Mouse (Mus musculus) telencephalon, adult 2 months (tissue): ENCODE measurements around the gene Mief2.

ENCODE experiments used
- DNase-seq: peaks from one replicate; pipeline ENCODE4 v3.0.0-alpha.2; 2011; ENCODE audit warnings: low read depth, low spot score

Mief2 gene

DNA sequence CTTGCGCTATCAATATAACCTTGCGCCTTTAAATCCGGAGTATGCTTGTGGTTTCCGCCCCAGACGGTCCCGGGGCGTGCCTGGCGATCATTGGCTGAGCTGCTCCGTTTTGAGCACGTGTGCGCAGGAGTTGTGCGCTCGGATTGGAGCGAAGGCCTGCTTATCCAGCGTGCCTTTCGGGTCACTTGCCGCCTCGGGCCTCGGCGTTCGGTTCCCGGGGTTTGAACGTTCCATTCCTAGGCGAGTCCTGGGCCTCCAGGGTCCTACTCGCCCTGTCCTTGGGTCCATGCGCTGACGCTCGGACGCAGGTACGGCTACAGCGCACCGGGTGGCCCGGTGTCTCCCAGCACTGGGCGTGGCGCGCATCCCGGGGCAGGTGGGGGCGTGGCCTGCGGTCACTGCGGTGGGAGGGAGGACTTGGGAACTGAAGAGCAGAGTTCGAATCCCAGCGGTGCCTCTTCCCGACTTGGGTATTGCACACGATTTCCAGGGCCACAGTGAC is at the start of gene Mief2:
Gene Mief2 (plus strand): TSS at position 139 of the 502 bp plus-strand sequence.
- peak; percentile 97 for DNase-seq

DNA sequence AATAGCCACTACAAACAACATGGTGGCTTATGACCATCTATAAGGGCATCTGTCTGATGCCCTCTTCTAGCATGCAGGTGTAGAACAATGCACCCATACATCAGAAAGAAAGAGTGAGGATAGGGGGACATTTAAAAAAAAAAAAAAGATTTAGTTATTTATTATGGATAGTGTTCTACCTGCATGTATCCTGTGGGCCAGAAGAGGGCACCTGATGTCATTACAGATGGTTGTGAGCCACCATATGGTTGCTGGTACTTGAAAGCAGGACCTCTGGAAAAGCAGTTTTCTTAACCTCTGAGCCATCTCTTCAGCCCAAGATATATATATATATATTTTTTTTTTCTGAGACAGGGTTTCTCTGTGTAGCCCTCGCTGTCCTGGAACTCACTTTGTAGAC is 32.0 kb upstream of the Mief2 start:
- DNase-seq, result no peak

- DNase-seq, result no peak
These were observed 30.6 kb upstream of the Mief2 start for GRCm38 (mm10) chr11:60697561-60697960.

DNA sequence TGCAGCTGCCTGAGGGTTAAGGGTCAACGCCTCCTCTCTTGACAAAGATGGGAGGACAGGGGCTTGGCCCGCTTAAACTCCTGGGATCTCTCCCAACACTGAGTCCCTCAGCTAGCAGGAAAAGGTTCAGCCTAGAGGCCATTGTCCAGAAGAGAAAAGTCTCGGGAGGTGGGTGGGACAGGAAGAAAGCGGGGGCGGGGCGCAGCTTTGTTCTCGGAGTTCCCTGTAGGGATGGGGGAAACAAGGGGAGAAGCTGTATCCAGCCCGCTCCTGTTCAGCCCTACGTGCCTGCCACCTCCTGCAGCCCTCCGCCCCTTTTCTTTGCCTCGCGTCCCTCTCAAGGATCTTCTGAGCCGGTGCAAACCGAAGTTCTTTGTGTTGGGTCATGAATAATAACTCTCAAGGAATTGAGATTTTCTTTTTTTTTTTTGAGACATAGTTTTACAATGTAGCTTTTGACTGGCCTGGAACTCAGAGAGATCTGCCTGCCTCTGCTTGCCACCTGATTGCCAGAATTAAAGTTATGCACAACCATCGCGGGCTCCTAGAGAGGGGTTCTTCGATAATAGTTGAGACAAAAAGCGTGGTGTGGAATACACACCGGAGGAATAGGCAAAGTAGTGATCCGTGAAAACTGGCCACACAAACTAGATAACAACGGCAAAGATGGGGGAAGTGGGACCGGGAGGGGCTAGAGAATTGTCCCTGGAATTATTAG is 29.2 kb upstream of the Mief2 start:
- no peak for DNase-seq

DNA sequence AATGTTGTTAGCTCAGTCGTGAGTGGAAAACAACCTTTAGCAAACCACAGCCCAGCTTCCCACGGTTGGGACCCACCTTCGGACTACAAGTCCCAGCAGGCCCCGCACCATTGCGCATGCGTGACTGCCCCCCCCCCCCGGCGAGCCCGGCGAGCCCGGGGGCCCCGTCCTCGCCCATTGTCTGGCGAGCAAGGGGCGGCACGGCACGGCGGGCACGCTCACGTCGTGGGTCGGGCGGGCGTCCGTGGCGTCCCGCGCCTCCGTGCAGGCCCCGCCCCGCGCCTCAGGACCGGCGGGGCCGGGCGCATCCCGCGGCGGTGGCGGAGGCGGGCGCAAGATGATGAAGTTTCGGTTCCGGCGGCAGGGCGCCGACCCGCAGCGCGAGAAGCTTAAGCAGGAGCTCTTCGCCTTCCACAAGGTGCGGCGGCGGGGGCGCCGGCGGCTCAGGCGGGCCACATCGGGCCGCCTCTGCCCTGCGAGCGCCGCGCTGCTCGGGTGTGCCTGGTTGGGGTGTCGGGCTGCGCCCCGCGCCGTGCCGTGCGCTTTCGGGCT is 28.6 kb upstream of the Mief2 start, which contains the start of gene Llgl1:
Gene Llgl1 (plus strand): TSS at position 200 of the 552 bp plus-strand sequence.
- peak; percentile 83 for DNase-seq

DNA sequence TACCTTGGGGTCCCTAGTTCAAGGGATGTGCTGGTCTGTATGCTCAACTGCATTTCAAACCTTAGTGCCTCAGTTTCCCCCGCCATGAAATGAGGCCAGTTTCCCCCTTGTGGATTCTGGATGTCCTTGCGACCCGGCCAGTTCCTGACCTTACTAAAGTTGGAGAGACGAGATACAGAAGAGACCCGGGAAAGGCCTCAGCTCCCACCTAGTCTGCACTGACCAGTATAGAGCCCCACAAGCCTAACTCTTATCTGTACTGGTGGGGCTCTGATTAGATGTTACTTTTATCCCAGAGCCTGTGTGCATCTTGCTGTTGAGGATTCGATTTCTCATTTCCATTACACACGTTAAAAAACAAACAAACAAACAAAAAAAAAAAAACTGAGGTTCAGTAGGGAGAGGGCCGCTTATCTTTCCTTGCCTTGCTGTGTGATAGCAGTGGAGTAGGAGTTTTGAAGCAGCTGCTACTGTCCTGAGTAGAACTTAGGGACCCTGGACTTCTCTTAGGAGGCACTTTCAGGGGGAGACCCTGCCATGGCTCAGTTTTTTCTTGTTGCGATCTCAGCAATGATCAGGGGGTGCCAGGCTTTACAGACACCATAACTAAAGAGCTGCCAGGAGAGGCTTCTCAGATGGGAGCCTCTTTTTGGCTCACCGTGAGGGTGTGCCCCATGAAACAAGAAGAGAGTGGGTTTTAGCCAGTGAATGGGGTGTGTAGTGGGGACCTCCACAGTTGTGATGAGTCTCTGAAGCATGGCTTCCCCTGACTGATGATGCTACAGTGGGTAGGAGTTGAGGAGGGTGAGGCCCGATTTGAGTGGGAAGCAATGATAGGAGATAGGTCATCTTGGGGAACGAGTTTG is 27.6 kb upstream of the Mief2 start:
- DNase-seq, result no peak

DNA sequence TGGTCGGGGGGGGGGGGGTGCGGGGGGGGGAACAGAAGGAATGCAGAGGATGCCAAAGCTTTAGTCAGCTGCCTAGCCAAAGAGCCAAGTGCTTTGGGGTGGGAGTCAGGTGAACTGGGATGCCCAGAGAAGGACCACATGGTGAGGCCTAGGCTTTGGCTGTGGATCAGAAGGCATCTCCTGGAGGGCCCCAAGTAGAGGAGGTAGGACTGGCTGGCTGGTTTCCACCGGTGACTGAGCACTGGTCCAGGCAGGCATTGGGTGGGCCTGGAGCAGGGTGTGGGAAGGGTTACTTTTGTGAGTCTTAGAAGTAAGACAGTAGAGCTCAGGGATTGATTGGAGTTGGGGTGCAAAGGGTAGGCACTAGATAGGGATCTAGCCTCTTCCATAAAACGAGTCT is 26.6 kb upstream of the Mief2 start:
- no peak for DNase-seq

DNA sequence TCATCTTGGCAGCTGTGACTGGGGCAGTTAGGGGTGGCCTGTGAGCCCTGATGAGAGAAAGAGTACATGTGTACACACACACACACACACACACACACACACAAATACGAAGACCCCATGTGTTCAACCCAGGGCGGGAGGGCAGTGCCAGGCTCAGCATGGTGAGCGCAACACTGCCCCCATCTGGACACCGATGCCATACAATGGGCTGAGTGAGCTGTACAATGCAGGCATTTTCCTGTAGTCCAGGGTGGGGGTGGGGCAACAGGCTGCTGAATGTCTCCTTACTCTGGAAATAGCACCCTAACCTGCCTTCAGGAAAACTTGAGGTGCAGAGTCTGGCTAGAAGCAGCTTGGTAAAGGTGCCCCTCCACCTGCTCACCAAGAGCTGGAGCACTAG is 25.1 kb upstream of the Mief2 start:
- DNase-seq, result peak; percentile 50

DNA sequence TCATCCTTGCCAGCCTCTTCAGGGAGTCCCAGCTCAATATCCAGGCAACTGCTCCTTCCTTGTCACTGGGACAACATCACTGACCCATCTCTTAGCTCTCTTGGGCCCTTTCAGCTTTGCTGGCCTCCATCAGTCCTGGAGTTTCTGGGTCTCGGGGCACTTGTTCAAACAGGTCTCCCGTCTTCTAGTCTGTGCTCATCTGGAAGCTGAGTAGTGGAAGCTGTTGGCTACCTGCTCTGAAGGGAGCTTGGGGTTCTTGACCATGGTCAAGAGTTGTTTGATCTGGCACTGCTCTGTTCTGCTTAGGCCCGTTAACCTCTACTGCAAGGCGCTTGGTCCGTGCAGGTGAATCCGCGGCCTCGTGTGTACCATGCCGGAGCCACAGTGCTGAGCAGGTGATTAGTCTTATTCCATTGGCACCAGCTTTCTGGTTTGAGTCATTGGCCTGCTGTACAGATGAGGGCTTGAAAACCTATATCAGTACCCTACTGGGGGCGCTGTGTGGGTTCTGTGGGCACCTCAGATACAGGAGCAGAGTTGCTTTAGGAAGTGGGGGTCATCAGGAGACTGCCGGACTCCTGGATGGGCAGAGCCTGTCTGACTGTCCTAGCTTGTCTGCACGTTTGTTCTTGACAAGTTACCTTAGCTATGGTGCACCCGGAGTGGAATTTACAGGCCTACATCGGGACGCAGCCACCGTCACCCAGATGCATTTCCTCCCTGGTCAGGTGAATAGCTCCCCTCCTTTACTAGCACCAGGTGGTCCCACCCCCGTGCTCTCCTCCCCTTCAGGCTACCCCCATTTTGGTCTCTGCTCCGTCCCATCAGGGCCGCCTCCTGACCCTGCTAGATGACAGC is 23.9 kb upstream of the Mief2 start:
- no peak for DNase-seq

DNA sequence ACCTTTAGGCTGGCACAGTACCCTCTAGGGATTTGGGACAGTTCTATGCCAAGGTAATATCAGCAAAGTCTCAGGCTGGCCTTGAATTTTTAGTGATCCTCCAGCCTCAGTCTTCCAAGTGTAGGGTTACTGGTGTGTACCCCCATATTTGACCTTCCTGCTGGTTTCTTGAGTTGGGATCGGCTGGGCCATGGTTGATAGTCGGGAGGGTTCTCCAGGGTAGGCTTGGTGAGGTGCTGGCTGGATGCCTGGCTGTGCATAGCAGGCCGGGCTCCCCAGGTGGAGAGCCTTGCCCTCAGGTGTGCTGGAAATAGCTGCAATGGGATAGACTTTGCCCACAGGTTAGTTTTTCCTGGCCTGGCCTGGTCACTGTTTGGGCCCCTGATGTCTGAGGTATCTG is 22.9 kb upstream of the Mief2 start:
- DNase-seq, result no peak

- DNase-seq, result no peak
These were observed 22.1 kb upstream of the Mief2 start for GRCm38 (mm10) chr11:60706076-60706475.

DNA sequence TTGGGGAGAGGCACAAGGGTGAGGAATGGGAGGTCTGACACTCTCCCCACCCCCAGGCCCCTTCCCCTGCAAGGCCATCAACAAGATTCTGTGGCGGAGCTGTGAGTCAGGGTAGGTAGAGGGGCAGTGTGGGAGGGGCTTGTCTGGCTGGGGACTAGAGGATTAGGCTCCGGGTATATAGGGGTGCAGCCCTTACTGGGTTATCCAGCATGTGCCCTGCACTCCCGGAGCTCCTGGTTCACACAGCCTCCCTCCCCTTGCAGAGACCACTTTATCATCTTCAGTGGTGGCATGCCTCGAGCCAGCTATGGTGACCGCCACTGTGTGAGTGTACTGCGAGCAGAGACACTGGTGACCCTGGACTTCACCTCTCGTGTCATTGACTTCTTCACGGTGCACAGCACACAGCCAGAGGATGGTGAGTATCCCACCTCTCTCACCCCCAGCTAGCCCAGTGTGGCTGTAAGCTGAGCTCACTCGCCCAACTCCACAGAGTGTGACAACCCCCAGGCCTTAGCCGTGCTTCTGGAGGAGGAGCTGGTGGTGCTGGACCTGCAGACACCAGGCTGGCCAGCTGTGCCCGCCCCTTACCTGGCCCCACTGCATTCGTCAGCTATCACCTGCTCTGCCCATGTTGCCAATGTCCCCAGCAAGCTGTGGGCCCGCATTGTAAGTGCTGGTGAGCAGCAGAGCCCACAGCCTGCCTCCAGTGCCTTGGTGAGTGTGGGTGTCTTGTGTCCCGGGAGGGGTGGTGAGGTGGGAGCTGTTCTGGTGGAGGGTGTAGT is 21.3 kb upstream of the Mief2 start:
- no peak for DNase-seq

DNA sequence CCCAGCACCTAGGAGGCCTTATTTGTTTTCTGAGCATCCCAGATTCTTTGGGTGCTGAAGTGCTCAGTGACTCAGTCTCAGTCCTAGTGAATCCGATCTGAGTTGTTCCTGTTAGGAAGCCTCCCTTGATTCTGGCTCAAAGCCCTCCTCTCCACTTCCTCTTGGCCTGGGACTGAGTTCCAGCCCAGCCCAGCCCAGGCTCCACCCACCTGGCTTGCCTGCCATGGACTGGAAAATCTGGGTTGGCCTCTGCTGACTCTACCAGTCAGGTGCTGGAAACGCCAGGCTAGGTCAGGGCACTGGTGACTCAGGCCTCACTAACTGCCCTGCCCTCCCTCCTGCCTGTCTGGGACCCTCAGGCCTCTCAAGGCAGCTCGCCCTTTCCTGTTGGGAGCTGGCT is 20.5 kb upstream of the Mief2 start:
- no peak for DNase-seq

GRCm38 (mm10) chr11:60708631-60709030 is 19.6 kb upstream of the Mief2 start:
- DNase-seq, result no peak

- DNase-seq, result no peak
These were observed 18.4 kb upstream of the Mief2 start for GRCm38 (mm10) chr11:60709481-60710465.

DNA sequence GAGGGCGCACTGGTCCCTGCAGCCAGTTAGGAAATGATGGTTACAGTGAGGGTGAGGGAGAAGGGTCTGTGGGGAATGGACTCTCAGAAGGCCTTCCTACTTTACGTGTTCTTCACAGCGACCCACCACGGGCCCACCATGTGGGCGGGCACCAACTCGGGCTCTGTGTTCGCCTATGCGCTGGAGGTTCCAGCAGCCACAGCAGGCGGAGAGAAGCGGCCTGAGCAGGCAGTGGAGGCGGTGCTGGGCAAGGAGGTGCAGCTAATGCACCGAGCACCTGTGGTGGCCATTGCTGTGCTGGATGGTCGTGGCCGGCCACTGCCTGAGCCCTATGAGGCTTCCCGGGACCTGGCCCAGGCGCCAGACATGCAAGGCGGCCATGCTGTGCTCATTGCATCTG is 17.0 kb upstream of the Mief2 start:
- DNase-seq, result no peak

- no peak for DNase-seq
These were observed 16.2 kb upstream of the Mief2 start for GRCm38 (mm10) chr11:60712040-60712439.

DNA sequence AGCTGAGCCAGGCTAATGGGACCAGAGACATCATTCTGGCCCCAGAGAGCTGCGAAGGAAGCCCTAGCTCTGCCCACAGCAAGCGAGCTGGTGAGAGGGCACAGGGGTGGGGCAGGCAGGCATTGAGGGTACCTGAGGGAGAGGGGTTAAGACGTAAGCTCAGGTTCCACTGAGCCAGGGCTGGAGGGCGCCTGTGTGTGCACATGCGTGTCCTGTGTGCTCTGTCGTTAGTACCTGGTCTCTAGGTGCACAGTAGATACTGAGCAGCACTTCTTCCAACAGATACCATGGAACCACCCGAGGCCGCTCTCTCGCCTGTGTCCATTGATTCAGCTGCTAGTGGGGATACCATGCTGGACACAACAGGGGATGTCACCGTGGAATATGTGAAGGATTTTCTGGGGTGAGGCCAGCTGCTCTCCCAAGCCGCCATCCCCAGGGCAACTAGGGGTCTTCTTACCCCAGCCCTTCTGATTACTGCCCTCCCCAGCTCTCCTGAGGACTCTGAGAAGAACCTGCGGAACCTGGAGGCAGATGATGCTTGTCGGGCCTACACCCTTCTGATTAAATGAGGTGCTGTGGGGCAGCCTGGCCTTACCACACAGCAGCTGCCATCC is 15.5 kb upstream of the Mief2 start:
- no peak for DNase-seq

DNA sequence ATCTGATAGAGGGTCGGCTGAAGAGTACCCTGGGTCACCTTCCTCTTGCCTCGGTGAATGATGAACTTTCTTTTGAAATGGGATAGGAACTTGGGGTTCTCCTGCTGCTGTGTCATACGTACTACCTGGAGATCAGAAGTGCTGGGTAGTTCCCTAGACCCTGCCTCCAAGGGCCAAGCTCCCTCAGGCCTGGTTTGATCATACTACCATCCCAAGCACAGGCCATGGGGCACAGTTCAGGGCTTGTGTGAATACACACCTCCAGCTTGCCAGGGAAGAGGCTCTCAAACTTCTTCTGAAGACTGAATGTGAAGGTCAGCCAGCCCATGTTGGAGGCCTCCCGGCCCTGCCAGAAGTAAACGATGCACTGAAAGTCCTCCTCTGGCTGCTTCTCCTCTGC is 12.4 kb upstream of the Mief2 start:
- DNase-seq, result no peak
